Mouse (Mus musculus) MEL (cell line): ENCODE results near the gene Cspg4. TPM values are rescaled to one million over a fixed set of nuclear protein-coding genes. Genes with fewer than 3 reads are reported as not detected.

ENCODE experiments used
- DNase-seq: peaks from one replicate; pipeline ENCODE4 v3.0.0; 2011; ENCODE audit warnings: low read depth, low spot score
- H3K27ac ChIP-seq: 2 replicates; pipeline ENCODE4 v1.5.1; 2012; ENCODE audit warnings: low read depth, mild to moderate bottlenecking, control low read depth, low read length, moderate library complexity; ENCODE audit not compliant: control insufficient read depth
- H3K27me3 ChIP-seq, 2 experiments: fragments of 150-350 bp in 1 of 2; sonication (generic) in 1 of 2; 2 replicates each; pipeline ENCODE4 v1.6.1; 2012; ENCODE audit warnings: low read length in 2 of 2, mild to moderate bottlenecking in 2 of 2, improper control_type of control experiment in 1 of 2, moderate library complexity in 1 of 2; ENCODE audit not compliant: insufficient read depth in 2 of 2, control insufficient read depth in 1 of 2
- H3K36me3 ChIP-seq, 2 experiments: 2 replicates each; pipeline ENCODE4 v1.6.1; 2012 to 2014; ENCODE audit warnings: low read length in 2 of 2, improper control_type of control experiment in 1 of 2, inconsistent platforms in 1 of 2, mild to moderate bottlenecking in 1 of 2; ENCODE audit not compliant: insufficient read depth in 2 of 2, control insufficient read depth in 1 of 2
- H3K4me1 ChIP-seq, 2 experiments: fragments of 150-350 bp in 1 of 2; sonication (generic) in 1 of 2; 2 replicates each; pipeline ENCODE4 v1.6.1; 2012; ENCODE audit warnings: low read length in 2 of 2, improper control_type of control experiment in 1 of 2, mild to moderate bottlenecking in 1 of 2; ENCODE audit not compliant: insufficient read depth in 2 of 2, control insufficient read depth in 1 of 2
- H3K4me3 ChIP-seq, 2 experiments: fragments of 150-350 bp in 1 of 2; sonication (generic) in 1 of 2; 2 replicates each; pipeline ENCODE4 v1.5.1; 2012; ENCODE audit warnings: low read depth in 2 of 2, low read length in 2 of 2, mild to moderate bottlenecking in 2 of 2, moderate library complexity in 2 of 2, control low read depth in 1 of 2, improper control_type of control experiment in 1 of 2; ENCODE audit not compliant: control insufficient read depth in 1 of 2, insufficient read depth in 1 of 2
- H3K79me2 ChIP-seq: 2 replicates; pipeline ENCODE4 v1.6.1; 2012; ENCODE audit warnings: mild to moderate bottlenecking, low read length, moderate library complexity; ENCODE audit not compliant: control insufficient read depth, poor library complexity, insufficient read depth
- H3K9ac ChIP-seq: 2 replicates; pipeline ENCODE4 v1.6.1; 2012; ENCODE audit warnings: low read depth, mild to moderate bottlenecking, control low read depth, low read length, moderate library complexity; ENCODE audit not compliant: control insufficient read depth, poor library complexity, severe bottlenecking
- H3K9me3 ChIP-seq: fragments of 150-350 bp; sonication (generic); replicated peaks from 2 replicates; pipeline ENCODE4 v1.6.1; 2012; ENCODE audit warnings: mild to moderate bottlenecking, low read length, improper control_type of control experiment, moderate library complexity; ENCODE audit not compliant: insufficient read depth
- BHLHE40 ChIP-seq: IDR thresholded peaks from 2 replicates; pipeline ENCODE4 v1.6.1; 2012; ENCODE audit warnings: low read depth, mild to moderate bottlenecking, inconsistent platforms, low read length, improper control_type of control experiment, borderline replicate concordance
- CHD2 ChIP-seq: IDR thresholded peaks from 2 replicates; pipeline ENCODE4 v1.6.1; 2011; ENCODE audit warnings: low read length, improper control_type of control experiment
- CTCF ChIP-seq, 3 experiments: IDR thresholded peaks in 2 of 3; conservative IDR thresholded peaks in 1 of 3; 2 replicates each; pipeline ENCODE4 v1.5.1; 2011 to 2012; ENCODE audit warnings: low read length in 3 of 3, low read depth in 2 of 3, mild to moderate bottlenecking in 2 of 3, improper control_type of control experiment in 1 of 3, inconsistent platforms in 1 of 3, mixed read lengths in 1 of 3, moderate library complexity in 1 of 3; ENCODE audit not compliant: control insufficient read depth in 1 of 3, insufficient read depth in 1 of 3, poor library complexity in 1 of 3, severe bottlenecking in 1 of 3
- E2F4 ChIP-seq: IDR thresholded peaks from 2 replicates; pipeline ENCODE4 v1.6.1; 2011; ENCODE audit warnings: low read depth, low read length, improper control_type of control experiment, borderline replicate concordance
- GABPA ChIP-seq: IDR thresholded peaks from 2 replicates; pipeline ENCODE4 v1.6.1; 2012; ENCODE audit warnings: low read depth, mild to moderate bottlenecking, inconsistent platforms, low read length, improper control_type of control experiment, moderate library complexity
- KAT2A ChIP-seq: conservative IDR thresholded peaks from 2 replicates; pipeline ENCODE4 v1.6.1; 2012; ENCODE audit warnings: low read depth, low read length, improper control_type of control experiment, inconsistent platforms
- MAX ChIP-seq: IDR thresholded peaks from 2 replicates; pipeline ENCODE4 v1.6.1; 2011; ENCODE audit warnings: low read length, improper control_type of control experiment
- MAZ ChIP-seq: IDR thresholded peaks from 2 replicates; pipeline ENCODE4 v1.6.1; 2012; ENCODE audit warnings: low read depth, mild to moderate bottlenecking, inconsistent platforms, low read length, improper control_type of control experiment
- MXI1 ChIP-seq: IDR thresholded peaks from 2 replicates; pipeline ENCODE4 v1.6.1; 2011; ENCODE audit warnings: mild to moderate bottlenecking, low read depth, low read length, improper control_type of control experiment
- MYB ChIP-seq: IDR thresholded peaks from 2 replicates; pipeline ENCODE4 v1.6.1; 2011; ENCODE audit warnings: mild to moderate bottlenecking, low read depth, low read length, improper control_type of control experiment
- MYC ChIP-seq: IDR thresholded peaks from 2 replicates; pipeline ENCODE4 v1.6.1; 2011; ENCODE audit warnings: low read depth, mild to moderate bottlenecking, low read length, improper control_type of control experiment, moderate library complexity
- NRF1 ChIP-seq: IDR thresholded peaks from 2 replicates; pipeline ENCODE4 v1.6.1; 2014; ENCODE audit warnings: low read depth, mild to moderate bottlenecking, inconsistent platforms, low read length, improper control_type of control experiment, moderate library complexity; ENCODE audit not compliant: poor library complexity, insufficient read depth, severe bottlenecking
- POLR2A ChIP-seq, 2 experiments: IDR thresholded peaks; 2 replicates each; pipeline ENCODE4 v1.6.1; 2011 to 2012; ENCODE audit warnings: low read length in 2 of 2, mild to moderate bottlenecking in 2 of 2, control low read depth in 1 of 2, improper control_type of control experiment in 1 of 2, low read depth in 1 of 2, moderate library complexity in 1 of 2; ENCODE audit not compliant: control insufficient read depth in 1 of 2, insufficient read depth in 1 of 2, poor library complexity in 1 of 2
- POLR2AphosphoS2 ChIP-seq: IDR thresholded peaks from 2 replicates; pipeline ENCODE4 v1.6.1; 2011; ENCODE audit warnings: low read length, improper control_type of control experiment
- POLR2AphosphoS5 ChIP-seq: IDR thresholded peaks from 2 replicates; pipeline ENCODE4 v1.6.1; 2012; ENCODE audit warnings: low read depth, borderline replicate concordance, mild to moderate bottlenecking, inconsistent platforms, low read length, moderate library complexity, mixed read lengths
- RAD21 ChIP-seq: IDR thresholded peaks from 2 replicates; pipeline ENCODE4 v1.6.1; 2011; ENCODE audit warnings: mild to moderate bottlenecking, low read depth, low read length, improper control_type of control experiment
- TAL1 ChIP-seq: IDR thresholded peaks from 2 replicates; pipeline ENCODE4 v1.6.1; 2012; ENCODE audit warnings: mild to moderate bottlenecking, inconsistent platforms, low read length, moderate library complexity, mixed read lengths
- TBP ChIP-seq: IDR thresholded peaks from 2 replicates; pipeline ENCODE4 v1.8.0; 2011; ENCODE audit warnings: low read depth, low read length, improper control_type of control experiment
- TCF12 ChIP-seq: IDR thresholded peaks from 2 replicates; pipeline ENCODE4 v1.6.1; 2014; ENCODE audit warnings: low read depth, mild to moderate bottlenecking, inconsistent platforms, low read length, improper control_type of control experiment, moderate library complexity
- ZC3H11A ChIP-seq: IDR thresholded peaks from 2 replicates; pipeline ENCODE4 v1.6.1; 2012; ENCODE audit warnings: low read depth, mild to moderate bottlenecking, inconsistent platforms, low read length, improper control_type of control experiment
- ZKSCAN1 ChIP-seq: IDR thresholded peaks from 2 replicates; pipeline ENCODE4 v1.6.1; 2012; ENCODE audit warnings: low read depth, mild to moderate bottlenecking, inconsistent platforms, low read length, improper control_type of control experiment, moderate library complexity
- ZMIZ1 ChIP-seq: IDR thresholded peaks from 2 replicates; pipeline ENCODE4 v1.6.1; 2012; ENCODE audit warnings: low read depth, mild to moderate bottlenecking, inconsistent platforms, low read length, improper control_type of control experiment, moderate library complexity
- polyA plus RNA-seq, 2 experiments: library from polyadenylated mRNA; stranded (reverse) in 1 of 2; unstranded in 1 of 2; fragments of >175 nt in 1 of 2; fragments of >200 nt in 1 of 2; gene quantifications; 2 replicates each; pipeline versions ENCODE4 v1.2.1 to v1.2.4; 2012; ENCODE audit warnings: low replicate concordance in 2 of 2, low read depth in 1 of 2; ENCODE audit not compliant: insufficient read length in 2 of 2, insufficient read depth in 1 of 2, missing spikeins in 1 of 2
- total RNA-seq: library from RNA; depleted of rRNA; stranded (reverse); fragments of 300-350 nt; gene quantifications from 2 replicates; pipeline ENCODE4 v1.2.3, GENCODE M21; 2012

The Cspg4 gene
- total and polyA plus RNA-seq, 3 experiments: 0.15 to 0.23 TPM; not detected in 1

DNA sequence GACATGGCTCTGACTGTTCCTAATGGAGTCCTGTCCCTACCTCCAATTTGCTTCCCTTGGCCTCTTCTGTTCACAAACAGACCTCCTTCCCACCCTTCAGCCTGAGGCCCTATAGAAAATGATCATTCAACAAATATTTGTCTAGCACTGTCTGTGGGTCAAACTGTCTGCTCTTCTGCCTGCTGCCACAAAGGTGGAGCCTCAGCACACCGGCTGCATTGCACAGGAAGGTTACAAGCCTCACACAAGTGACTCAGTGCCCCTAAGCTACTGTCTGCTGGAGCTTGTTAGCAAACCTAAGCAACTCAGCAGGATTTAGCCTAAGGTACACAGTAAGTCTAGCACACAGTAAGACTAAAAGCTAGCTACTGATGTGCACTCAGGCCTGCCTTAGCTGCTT is 46.2 kb downstream of the Cspg4 start:
- Histone ChIP-seq H3K36me3 (peaks cover 0 to 2% of the 10 kb centered on the region in 2 experiments; a peak in 1 of 4 replicates), H3K27me3 (no peaks in the 10 kb centered on the region), H3K9me3 (no peaks in the 10 kb centered on the region), H3K4me3 (no peak overlapping the region), H3K27ac (no peak overlapping the region)
- TF ChIP-seq POLR2A (IDR thresholded peaks at IDR 0.05; ENCODE audit: control insufficient read depth in 1 of 2, insufficient read depth in 1 of 2, low read depth in 1 of 2, low read length in 2 of 2, poor library complexity in 1 of 2): no peak
- TF ChIP-seq BHLHE40: no peak
- TF ChIP-seq NRF1: no peak
- TF ChIP-seq POLR2AphosphoS2: no peak
- TF ChIP-seq RAD21: no peak
- TF ChIP-seq POLR2AphosphoS5: no peak
- no peak for TF ChIP-seq GABPA
- no peak for TF ChIP-seq ZKSCAN1
- no peak for TF ChIP-seq MAX
- no peak for TF ChIP-seq E2F4
- no peak for TF ChIP-seq TBP
- TF ChIP-seq MYB: no peak
- no peak for TF ChIP-seq TCF12
- no peak for TF ChIP-seq TAL1
- TF ChIP-seq CHD2: no peak
- no peak for TF ChIP-seq MYC
- TF ChIP-seq MXI1: no peak
- no peak for TF ChIP-seq KAT2A
- no peak for TF ChIP-seq MAZ
- TF ChIP-seq, all 39 proteins: peak for 0
- Histone ChIP-seq H3K4me1 (peaks cover 2 to 12% of the 10 kb centered on the region in 2 experiments; a peak in 3 of 4 replicates), H3K79me2 (no peaks in the 10 kb centered on the region), H3K9ac (no peak overlapping the region)
- DNase-seq: no peak

DNA sequence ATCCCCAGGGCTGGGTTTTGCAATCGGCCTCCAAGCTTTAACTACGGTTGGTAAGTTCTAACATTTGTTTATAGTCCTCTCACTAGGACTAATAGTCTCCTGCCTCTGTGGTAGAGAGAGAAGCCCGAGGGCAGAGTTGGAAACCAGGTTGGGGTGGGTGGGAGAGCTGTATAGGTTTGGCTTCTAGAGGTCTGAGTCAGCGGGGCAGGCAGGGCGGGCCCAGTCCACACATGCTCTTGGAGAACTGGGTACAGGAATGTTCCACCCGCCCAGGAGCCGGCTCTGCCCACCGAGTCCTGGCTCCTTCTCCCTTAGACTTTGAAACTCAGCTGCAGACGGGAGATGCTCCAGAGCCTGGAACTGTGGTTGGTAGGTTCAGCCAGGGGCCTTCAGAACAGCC is 49.2 kb downstream of the Cspg4 start:
- DNase-seq: no peak
- no peaks in the 10 kb centered on the region for H3K9me3 ChIP-seq
- TF ChIP-seq POLR2AphosphoS5 (no peak), ZMIZ1 (no peak), ZC3H11A (no peak), MAZ (no peak), CTCF (IDR thresholded peaks at IDR 0.05 in 2 of 3, conservative IDR thresholded peaks at IDR 0.05 in 1 of 3; ENCODE audit: control insufficient read depth in 1 of 3, insufficient read depth in 1 of 3, low read depth in 2 of 3, low read length in 3 of 3, poor library complexity in 1 of 3, severe bottlenecking in 1 of 3) (no peak), POLR2AphosphoS2 (no peak)
- TF ChIP-seq, all 39 proteins: peak for 0
- Histone ChIP-seq H3K4me1 (peaks cover under 1 to 5% of the 10 kb centered on the region in 2 experiments; a peak in 2 of 4 replicates), H3K4me3 (no peak overlapping the region), H3K79me2 (no peaks in the 10 kb centered on the region), H3K27ac (no peak overlapping the region), H3K36me3 (no peaks in the 10 kb centered on the region), H3K9ac (no peak overlapping the region), H3K27me3 (no peaks in the 10 kb centered on the region)
